Mouse (Mus musculus): ENCODE measurements around the gene Efhd2.

Gene Efhd2

DNA sequence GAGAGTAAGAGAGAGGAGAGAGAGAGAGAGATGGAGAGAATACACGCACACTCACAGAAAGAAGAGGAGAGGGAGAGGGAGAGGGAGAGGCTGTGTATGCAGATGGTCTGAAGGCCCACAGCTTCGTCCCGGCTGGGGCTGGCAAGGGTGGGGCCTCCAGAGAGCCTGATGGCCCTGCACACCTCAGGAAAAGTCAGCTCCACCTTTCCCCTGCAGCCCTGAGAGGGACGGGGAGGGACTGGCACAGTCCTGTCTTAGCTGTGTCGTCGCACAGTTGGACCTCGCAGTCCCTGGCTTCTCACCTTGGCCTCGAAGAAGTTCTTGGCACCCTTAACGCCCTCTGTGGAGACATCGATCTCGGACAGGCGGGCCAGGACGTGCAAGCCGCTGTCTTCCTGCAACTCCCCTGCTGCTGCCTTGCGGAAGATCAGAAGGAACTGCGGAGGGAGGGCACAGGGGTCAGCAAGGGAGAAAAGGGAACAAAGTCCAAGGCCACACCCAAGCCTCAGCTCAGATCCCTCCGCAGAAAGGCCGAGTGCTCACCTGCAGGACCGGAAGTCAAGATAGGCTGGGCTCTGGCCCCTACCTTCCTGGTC lies 14.4 kb downstream of the Efhd2 start:
- no peak for DNase-seq (ENCODE audit: low read depth, low spot score)

DNA sequence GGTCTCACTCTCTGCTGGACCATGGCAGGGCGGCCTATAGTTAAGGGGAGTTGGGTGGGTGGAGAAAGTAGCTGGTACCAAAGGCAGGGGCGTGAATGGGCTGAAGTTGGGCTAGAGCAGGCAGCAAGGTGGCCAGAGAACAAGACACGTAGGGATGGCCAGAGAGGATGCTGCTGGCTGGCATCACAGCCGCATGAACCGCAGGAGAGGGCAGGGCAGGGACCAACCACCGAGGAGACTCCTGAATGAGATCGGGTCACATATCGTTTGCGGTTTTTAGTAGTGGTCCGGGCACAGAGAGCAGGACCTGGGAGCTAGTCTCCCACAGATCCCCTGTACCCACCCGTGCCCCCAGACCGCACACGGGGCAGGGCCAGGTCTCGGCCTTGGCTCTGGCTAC lies 15.4 kb downstream of the Efhd2 start:
- DNase-seq (ENCODE audit: low read depth, low spot score) = no peak

DNA sequence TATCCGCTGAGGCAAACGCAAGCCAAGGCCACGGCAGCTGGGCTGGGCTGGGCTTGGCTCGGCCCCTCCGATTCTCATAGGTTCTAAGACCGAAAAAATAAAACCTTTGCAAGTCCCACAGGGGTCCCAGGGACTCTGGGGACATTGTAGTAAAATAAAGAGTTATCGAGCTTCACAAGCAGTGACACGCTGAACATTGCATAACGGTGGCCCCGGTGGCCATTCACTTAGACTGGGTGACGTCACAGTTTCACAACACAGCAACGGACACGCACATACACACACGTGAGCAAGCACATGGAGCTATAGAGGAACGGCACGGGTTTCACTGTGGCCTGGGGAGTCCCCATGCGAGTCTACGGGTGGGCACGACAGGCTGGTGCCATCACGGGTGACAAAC lies 16.2 kb downstream of the Efhd2 start:
- DNase-seq (ENCODE audit: low read depth, low spot score) = no peak

DNA sequence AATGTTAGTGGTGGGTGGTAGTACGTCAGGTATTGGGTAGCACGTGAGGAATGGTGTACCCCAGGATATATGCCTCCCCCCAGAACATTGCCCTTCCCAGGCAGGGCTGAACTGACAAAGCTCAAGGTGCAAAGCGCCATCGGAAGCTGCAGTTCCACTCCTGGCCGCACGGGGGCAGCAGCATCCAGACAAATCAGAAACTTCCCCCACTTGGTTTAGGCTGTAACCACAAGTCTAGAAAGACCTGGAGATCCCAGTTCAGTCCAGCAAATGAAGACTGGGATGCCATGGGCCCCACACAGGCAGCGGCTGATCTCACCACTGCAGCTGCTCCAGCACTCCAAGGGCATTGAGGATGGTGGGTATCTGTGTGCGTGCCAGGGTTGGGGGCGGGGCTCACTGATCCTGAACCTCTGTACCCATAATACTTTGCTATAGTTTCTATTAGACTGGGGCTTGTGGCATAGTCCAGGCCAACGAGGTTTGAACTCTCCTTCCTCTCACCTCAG lies 17.2 kb downstream of the Efhd2 start:
- no peak for DNase-seq (ENCODE audit: low read depth, low spot score)

DNA sequence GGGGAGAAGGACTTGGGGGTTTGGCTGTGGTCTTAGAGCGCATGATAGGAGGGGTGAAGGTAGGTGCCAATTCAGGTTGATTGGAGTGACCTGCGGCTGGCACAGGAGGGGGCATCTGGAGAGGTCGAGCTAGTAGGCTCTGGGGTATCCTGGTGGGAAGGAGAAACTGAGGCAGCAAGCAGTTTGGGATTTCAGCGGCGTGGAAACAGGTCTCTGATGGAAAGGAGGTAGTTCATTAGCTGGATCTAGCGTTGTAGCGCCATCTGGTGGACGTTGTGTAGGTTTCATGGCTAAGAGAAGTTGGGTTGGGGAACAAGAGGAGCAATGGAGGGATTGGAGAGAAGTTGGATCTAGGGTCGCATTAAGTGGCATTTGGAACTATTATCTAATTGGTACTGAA lies 21.3 kb downstream of the Efhd2 start:
- DNase-seq (ENCODE audit: low read depth, low spot score) = no peak

DNA sequence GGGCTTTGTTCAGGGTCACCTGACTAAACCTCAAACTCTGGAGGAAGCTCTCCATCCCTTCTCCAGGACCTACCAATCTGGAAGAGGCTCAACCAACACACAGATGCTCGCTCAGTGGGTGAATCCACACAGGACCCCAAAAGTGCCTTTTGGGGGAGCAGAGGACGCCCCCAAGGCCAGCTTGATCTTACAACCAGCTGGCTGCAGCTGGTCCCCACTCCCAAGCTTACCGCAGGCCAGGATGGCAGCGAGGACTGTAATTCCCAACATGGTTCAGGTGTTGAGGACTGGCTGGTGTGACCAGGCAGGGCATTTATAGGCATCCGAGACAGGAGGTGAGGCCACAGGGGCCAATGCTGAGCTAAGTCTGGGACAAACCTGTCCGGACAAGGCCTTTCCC lies 28.7 kb downstream of the Efhd2 start, which contains the start of gene Ctrc:
Ctrc (minus strand) TSS at position 361 of the 400 bp plus-strand sequence.
- no peak for DNase-seq (ENCODE audit: low read depth, low spot score)

DNA sequence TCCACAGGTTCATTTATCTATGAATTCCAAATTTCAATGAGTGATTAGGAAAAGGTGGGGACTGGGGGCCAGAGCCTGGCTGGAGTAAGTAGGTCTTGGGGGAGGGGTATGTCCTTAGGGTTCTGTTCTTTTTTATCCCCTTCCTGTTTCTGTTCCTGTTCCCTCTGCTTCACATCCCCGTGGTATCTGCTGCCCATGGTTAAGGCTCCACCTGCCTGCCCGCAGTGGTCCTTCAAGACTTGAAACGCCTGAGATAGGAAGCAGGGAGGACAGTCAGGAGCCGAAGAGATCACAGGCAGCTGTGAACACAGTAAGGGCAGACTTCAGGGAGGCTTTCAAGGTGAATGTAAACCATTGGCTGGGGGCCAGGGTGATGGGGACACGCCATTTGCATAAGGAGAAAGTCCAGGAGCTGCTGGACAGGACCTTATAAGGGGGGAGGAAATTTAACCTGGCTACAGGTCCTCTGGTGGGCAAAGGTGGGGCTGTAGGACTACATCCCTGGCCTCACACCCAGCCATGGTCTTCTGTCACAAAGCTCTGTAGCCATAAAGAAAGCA lies 40.1 kb downstream of the Efhd2 start:
- no peak for DNase-seq (ENCODE audit: low read depth, low spot score)

DNA sequence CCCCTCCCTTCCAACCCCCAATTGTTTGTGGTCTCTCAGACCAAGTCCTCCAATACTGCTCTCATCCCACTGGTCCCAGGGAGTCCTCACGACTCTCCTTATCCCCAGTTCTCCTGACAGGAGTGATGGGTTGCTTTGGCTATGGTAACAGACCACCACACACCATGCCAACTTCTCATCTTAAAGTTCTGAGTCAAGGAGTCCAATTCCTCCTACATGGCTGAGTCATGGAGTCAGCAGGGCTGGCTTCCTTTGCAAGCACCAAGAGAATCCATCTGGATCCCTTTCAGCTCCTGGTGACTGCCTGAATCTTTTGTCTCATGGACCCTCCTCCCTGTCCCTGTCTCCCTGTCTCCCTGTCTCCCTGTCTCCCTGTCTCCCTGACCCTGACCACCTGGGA lies 40.8 kb downstream of the Efhd2 start:
- DNase-seq (ENCODE audit: low read depth, low spot score) = peak; percentile 62

DNA sequence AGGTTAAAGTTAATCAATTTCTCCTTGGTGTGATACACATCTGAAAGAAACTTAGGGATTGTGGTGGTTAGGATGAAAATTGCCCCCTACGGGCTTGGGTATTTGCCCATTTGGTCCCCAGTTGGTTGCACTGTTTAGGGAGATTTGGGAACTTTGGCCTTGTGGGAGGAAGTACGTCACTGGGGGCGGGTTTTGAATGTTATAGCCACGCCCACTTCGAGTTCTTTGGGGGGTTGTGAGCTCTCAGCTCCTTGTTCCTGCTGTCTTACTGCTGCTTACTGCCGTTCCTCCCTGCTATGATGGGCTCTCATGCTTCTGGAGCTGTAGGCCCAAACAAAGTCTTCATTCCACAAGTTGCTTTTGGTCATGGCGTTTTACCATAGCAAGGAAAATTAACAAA lies 43.4 kb downstream of the Efhd2 start:
- no peak for DNase-seq (ENCODE audit: low read depth, low spot score)

DNA sequence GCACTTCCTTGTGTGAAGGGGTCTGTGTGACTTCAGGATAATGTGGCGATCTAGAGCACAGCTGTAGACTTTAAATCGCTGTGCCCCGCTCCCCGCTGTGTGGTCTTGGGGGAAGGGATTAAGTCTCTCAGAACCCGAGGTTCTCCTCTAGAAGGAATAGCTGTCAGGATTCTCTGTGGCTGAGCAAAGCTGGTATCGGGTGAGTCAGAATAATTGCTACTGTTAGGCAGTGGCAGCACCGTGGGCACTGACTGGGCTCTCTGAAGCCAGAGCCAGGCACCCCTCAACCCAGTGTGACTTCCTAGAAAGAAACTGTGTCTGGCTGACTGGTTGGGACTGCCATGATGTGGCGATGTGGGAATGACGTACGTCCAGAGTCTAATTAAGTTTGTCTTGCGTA lies 44.3 kb downstream of the Efhd2 start:
- DNase-seq (ENCODE audit: low read depth, low spot score) = no peak

DNA sequence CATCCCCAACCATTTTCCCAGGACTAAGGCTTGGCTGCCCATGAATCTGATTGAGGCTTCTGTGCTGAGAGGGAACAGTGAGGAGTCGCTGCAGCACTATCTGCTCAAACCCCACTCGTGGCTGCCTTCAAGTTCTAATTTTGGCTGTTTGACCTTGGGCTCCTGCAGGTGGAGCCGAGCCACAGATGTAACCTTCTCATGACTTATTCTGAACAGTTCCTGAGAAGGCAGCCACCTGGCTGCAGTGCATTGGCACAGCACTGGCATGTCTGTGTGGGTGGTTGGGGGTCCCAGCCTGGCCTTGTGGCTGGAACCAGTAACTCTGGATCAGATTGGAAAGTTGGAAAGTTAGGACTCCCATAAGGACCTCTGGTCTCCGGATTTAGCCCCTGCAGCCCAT lies 46.5 kb downstream of the Efhd2 start:
- no peak for DNase-seq (ENCODE audit: low read depth, low spot score)

DNA sequence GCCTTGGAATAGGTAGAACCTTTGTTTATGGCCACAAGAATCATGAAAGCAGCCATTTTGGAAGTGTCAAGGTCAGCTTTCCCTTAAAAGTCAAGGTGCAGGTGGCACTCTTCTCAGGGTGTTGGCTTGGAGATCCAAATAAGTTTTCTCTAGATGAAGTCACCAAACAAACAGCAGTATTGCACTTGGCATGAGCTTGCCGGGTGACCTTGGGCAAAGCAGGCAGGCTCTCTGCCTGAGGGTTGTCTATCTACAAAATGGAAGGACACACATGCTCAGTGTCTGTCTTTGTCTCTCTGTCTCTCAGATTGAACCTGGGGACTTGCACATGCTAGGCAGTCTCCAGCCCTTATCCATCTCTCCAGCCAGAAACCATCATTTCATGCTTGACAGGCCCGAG lies 47.3 kb downstream of the Efhd2 start:
- DNase-seq (ENCODE audit: low read depth, low spot score) = no peak

DNA sequence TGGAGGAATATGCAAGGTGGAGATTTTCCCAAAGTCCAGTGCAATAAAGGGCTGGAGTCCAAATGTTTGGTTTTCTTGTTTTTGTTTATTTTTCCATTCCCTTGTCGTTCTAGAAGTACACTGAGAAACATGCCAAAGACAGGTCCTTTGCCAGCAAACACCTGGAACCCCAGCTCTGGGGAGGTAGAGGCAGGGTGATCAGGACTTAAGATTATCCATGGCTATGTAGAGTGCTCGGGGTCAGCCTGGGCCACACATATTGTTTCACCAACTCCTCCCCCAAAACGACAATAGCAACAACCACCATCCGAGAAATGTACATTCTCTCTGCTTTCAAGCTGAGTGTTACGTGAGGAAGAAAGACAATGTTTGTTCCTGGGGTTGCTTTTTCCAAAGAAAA lies 48.7 kb downstream of the Efhd2 start, which contains the start of gene Cela2a:
Cela2a (minus strand) TSS at position 101 of the 400 bp plus-strand sequence.
- DNase-seq (ENCODE audit: low read depth, low spot score) = no peak

DNA sequence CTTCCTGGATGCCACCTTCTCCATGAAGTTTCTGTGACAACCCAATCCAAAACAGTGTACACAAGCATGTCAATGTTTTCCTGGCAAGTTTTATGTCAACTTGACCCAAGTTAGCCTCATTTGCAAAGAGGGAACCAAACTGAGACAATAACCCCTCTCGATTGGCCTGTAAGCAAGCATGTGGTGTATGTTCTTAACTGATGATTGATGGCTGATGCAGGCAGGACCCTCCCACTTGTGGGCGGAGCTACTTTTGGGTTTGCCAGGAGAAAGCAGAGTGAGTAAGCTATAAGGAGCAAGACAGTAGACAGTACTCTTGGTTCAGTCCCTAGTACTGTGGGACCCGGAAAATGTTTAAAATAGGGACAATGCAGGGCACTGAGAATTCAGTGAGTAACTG lies 51.7 kb downstream of the Efhd2 start:
- DNase-seq (ENCODE audit: low read depth, low spot score) = no peak

DNA sequence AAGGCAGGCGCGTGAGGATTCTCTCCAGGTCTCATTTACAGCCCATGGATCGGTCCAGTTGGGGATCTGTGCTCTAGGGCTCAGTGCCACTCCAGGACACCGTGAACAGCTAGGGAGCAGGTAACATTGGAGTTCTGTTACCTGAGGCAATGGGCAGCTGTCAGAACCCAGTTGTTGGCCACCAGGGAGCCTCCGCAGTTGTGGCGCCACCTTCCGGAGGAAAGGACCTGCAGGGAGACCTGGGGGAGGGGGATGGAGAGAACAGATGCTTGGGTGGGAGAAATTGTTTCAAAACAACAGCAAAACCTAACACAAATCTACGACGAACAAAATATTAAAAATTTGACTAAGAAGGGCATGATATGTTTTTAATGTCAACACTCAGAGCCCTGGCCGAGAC lies 52.6 kb downstream of the Efhd2 start:
- DNase-seq (ENCODE audit: low read depth, low spot score) = no peak

DNA sequence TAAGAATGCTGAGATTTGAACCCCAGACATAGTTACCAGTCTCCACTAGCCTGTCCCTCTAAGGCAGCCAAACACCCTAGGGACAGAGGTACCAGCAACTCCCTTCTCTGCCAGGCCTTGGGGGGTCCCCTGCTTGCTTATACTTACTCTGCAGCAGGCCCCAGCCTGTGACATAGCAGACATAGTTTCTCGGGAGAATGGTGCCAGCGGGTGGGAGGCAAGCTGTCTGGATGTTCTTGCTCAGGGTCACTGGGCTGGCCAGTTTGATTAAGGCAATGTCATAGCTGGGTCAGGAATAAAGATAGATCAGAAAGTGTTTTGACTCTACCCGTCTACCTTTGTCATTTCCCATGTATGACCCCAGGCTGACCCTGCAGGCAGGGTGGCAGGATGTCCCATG lies 53.5 kb downstream of the Efhd2 start:
- DNase-seq (ENCODE audit: low read depth, low spot score) = no peak

DNA sequence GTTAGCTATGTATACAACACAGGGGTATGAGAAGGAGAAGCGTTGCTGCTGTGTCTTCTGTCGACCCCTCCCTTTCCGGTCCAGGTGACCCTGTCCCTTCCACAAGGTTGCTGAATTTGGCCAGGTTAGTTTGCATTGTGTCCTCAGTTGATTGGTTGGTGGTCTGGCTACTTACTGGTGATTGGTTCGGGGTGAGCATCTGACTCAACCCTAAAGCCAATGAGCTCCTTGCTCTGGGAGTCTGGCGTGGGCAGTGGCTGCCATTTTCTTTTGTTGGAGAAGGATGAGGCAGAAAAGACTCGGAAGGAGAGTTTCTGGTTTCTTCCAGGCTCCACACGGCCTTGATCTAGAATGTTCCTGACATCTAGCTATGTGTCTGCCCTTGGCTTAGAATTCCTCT lies 55.4 kb downstream of the Efhd2 start:
- DNase-seq (ENCODE audit: low read depth, low spot score) = no peak

DNA sequence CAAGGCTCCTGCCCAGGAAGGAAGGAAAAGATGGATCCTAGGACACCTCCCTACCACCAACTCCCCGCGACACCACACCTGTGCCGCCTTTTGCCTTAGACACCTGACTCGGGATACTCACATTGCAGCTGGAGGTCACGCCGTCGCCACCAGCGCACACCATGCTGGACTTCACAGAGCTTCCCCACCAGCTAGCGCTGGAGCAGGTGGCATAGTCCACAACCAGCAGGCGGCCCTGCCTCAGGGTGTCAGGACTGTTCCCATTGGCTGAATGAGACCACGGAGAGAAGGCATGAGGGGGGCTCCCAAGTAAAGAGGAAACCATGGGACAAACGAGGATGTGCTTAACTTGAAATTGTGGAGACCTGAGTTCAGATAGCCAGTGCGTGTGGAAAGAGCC lies 55.9 kb downstream of the Efhd2 start:
- DNase-seq (ENCODE audit: low read depth, low spot score) = no peak

DNA sequence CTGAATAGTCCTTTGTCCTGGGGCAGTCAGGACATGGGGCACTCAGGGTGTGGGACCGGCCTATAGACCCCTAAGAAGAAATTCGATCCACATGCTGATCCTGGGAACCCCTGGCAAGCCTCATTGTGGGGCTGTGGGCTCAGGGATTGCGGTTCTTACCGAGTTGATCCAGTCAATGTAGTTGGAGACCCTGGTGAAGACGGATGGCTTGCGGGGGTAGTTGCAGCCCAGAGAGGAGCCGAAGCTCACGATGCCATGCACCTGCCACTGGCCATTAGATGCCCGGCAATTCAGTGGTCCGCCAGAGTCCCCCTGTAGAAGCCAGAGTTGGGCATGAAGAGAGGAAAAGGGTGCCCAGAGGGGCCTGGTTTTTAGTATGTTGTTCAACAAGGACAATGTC lies 57.0 kb downstream of the Efhd2 start:
- DNase-seq (ENCODE audit: low read depth, low spot score) = no peak

DNA sequence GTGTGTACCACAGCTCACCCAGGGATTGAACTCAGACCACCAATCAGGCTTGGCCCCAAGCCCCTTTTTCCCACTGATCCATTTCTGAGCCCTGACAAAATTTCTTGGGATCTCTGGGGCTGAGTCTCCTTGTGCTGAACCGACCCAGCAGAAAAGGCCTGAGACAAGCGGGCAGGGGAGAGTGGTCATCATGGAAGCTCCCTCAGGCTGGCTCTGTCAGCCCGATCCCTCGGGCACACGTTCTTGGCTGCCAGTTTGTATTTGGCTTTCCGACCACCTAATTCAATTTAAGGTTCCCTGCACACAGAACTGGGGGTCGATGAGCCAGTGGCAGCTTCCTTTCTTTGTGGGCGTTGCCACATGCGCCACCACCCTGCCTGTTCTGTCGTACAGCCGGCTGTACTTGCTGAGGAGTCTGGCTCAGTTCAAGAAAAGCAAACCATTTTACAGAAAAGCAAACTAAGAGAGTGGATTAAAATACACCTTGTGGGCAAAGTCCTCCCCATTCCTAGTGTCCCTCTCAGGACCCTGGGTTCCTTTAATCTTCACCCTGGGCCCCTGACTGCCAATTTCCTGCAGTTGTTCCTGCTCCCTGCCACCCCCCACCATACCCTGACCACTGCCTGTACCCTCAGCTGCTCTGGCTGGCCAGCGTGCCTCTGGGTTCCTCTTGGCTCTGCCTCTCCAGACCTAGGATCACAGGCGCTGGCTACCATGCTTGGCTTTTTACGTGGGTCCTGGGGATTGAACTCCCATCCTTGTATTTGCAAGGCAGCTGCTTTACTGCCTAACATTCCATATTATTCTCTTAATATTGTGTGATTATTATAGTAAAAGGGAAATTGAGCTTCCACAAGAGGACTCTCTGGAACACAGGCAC lies 57.7 kb downstream of the Efhd2 start:
- DNase-seq (ENCODE audit: low read depth, low spot score) = no peak

DNA sequence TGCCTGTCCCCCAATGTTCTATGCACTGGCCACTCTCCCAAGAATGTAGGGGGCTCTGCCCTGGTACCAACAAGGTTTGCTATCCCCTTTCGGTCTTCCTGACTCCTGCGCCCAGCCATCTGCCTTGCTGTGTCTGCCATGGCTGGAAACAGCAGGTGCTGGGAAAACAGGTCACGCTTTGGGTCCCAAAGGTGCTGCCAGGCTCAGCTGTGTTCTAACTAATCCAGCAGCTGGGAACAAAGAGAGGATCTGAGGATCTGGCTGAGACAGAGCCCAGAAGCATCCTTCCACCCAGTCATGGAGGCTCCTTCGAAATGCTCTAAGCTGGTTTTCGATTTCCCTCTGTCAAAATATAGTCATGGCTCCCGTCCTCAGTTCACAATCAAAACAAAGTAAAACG lies 58.5 kb downstream of the Efhd2 start:
- DNase-seq (ENCODE audit: low read depth, low spot score) = no peak

DNA sequence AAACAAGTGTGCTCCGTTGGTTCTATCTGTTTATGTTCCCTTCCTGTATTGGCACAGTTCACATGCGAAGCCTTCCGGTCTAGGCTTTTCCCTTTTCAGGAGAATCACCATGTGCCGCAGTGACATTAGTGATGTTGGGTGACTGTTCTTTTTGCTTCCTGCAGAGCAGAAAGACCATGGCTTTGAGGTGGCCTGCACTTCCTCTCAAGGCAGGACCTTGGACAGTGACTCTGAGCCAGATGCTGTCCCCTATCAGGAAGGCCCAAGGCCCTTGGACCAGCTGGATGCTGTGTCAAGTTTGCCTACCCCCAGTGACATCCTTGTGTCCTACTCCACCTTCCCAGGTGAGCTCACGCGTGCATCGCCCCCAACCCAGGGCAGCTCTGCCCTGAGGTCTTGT lies 63.3 kb downstream of the Efhd2 start:
- no peak for DNase-seq (ENCODE audit: low read depth, low spot score)

DNA sequence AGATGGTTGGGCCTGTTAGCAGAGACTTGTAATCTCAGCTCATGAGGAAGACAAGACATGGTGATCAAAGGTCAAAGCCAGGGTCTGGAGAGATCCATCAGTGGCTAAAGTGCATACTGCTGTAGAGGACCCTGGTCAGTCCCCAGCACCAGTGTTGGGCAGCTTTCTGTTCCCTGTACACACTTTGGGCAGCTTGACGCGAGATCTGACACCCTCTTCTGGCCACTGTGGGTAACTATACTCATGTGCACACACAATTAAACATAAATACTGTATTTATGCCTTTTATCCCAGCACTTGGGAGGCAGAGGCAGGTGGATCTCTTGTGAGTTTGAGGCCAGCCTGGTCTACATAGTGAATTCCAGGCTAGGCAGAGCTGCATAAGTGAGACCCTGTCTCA lies 63.7 kb downstream of the Efhd2 start:
- DNase-seq (ENCODE audit: low read depth, low spot score) = no peak

Data from telencephalon, adult 2 months (tissue).